Mouse (Mus musculus): ENCODE data around the gene Slc16a2.

The Slc16a2 gene

GRCm38 (mm10) chrX:103821832-103822196, at the start of gene Slc16a2:
TSS of gene Slc16a2 (minus strand) at chrX:103821983.
- peak in 1 of 2 experiments; percentile 26 for DNase-seq (ENCODE audit: low spot score in 2 of 2)

GRCm38 (mm10) chrX:103863502-103863901, 41.7 kb upstream of the Slc16a2 start:
- no peak for DNase-seq (ENCODE audit: low spot score in 2 of 2)

GRCm38 (mm10) chrX:103862877-103863276, 41.1 kb upstream of the Slc16a2 start:
- DNase-seq (ENCODE audit: low spot score in 2 of 2), result no peak

GRCm38 (mm10) chrX:103845266-103845665, 23.5 kb upstream of the Slc16a2 start:
- no peak for DNase-seq (ENCODE audit: low spot score in 2 of 2)

GRCm38 (mm10) chrX:103828836-103829235, 7.1 kb upstream of the Slc16a2 start:
- DNase-seq (ENCODE audit: low spot score in 2 of 2), result no peak

GRCm38 (mm10) chrX:103822271-103822811, 558 bp upstream of the Slc16a2 start:
- peak in 1 of 2 experiments; percentile 12 for DNase-seq (ENCODE audit: low spot score in 2 of 2)

- DNase-seq (ENCODE audit: low spot score in 2 of 2), result peak in 1 of 2 experiments; percentile 22
Measured at GRCm38 (mm10) chrX:103821195-103821831, 470 bp downstream of the Slc16a2 start.

- DNase-seq (ENCODE audit: low spot score in 2 of 2), result no peak
Measured at GRCm38 (mm10) chrX:103820307-103821194, 1.2 kb downstream of the Slc16a2 start.

- no peak for DNase-seq (ENCODE audit: low spot score in 2 of 2)
Measured at GRCm38 (mm10) chrX:103819253-103819652, 2.5 kb downstream of the Slc16a2 start.

GRCm38 (mm10) chrX:103812690-103813089, 9.1 kb downstream of the Slc16a2 start:
- DNase-seq (ENCODE audit: low spot score in 2 of 2), result no peak

- no peak for DNase-seq (ENCODE audit: low spot score in 2 of 2)
Measured at GRCm38 (mm10) chrX:103810483-103810882, 11.3 kb downstream of the Slc16a2 start.

- DNase-seq (ENCODE audit: low spot score in 2 of 2), result no peak
Measured at GRCm38 (mm10) chrX:103806373-103806772, 15.4 kb downstream of the Slc16a2 start.

- no peak for DNase-seq (ENCODE audit: low spot score in 2 of 2)
Measured at GRCm38 (mm10) chrX:103796961-103797360, 24.8 kb downstream of the Slc16a2 start.

GRCm38 (mm10) chrX:103795506-103795905, 26.3 kb downstream of the Slc16a2 start:
- DNase-seq (ENCODE audit: low spot score in 2 of 2), result no peak

GRCm38 (mm10) chrX:103791329-103791728, 30.5 kb downstream of the Slc16a2 start:
- no peak for DNase-seq (ENCODE audit: low spot score in 2 of 2)

GRCm38 (mm10) chrX:103785681-103786080, 36.1 kb downstream of the Slc16a2 start:
- no peak for DNase-seq (ENCODE audit: low spot score in 2 of 2)

- DNase-seq (ENCODE audit: low spot score in 2 of 2), result no peak
Measured at GRCm38 (mm10) chrX:103776412-103776811, 45.4 kb downstream of the Slc16a2 start.

- no peak for DNase-seq (ENCODE audit: low spot score in 2 of 2)
Measured at GRCm38 (mm10) chrX:103746197-103746596, 75.6 kb downstream of the Slc16a2 start.

- DNase-seq (ENCODE audit: low spot score in 2 of 2), result no peak
Measured at GRCm38 (mm10) chrX:103744171-103745039, 77.4 kb downstream of the Slc16a2 start.

- DNase-seq (ENCODE audit: low spot score in 2 of 2), result no peak
Measured at GRCm38 (mm10) chrX:103742057-103742315, 79.8 kb downstream of the Slc16a2 start.

- DNase-seq (ENCODE audit: low spot score in 2 of 2), result peak; percentile 4 to 15
Measured at GRCm38 (mm10) chrX:103741215-103742056, 80.3 kb downstream of the Slc16a2 start.
